Mouse (Mus musculus): Measurements from ENCODE around the gene Map3k6. TPM values are rescaled to one million over a fixed set of nuclear protein-coding genes. Genes with fewer than 3 reads are reported as not detected.
A peak's percentile ranks its signal among the peaks of the same experiment; 100 is the strongest.

Map3k6 gene
- polyA plus RNA-seq, 2 experiments = 7.5 to 10.4 TPM

GRCm38 (mm10) chr4:133243538-133243937, 2.9 kb downstream of the Map3k6 start:
- no peak overlapping the region for H3K4me2 ChIP-seq (replicated peaks; ENCODE audit: low read depth, low read length, severe bottlenecking)

GRCm38 (mm10) chr4:133244289-133244688, 3.7 kb downstream of the Map3k6 start:
- H3K4me1 ChIP-seq (ENCODE audit: control insufficient read depth, insufficient read depth, low read length) = peaks cover 8% of the 10 kb centered on the region
- peaks cover 6% of the 10 kb centered on the region; the same call in 1 of the 2 replicates for H3K27me3 ChIP-seq (ENCODE audit: control insufficient read depth, insufficient read depth, low read length)
- H3K4me2 ChIP-seq (replicated peaks; ENCODE audit: low read depth, low read length, severe bottlenecking) = no peak overlapping the region
- ATAC-seq (ENCODE audit: low FRiP score, low read depth) (no peak), DNase-seq (ENCODE audit: low spot score) (no peak)
- no peak overlapping the region for H3K9ac ChIP-seq (ENCODE audit: low read depth, low read length, severe bottlenecking)
- H3K27ac ChIP-seq (replicated peaks; ENCODE audit: low read depth, low read length) = no peak overlapping the region
- no peaks in the 10 kb centered on the region for H3K9me3 ChIP-seq (ENCODE audit: control insufficient read depth, low read length)
- TF ChIP-seq POLR2A (IDR thresholded peaks at IDR 0.05; ENCODE audit: borderline replicate concordance, extremely low read depth, insufficient read depth, insufficient read length) = no peak
- no peak overlapping the region for H3K4me3 ChIP-seq (replicated peaks; ENCODE audit: low read length)
- H3K36me3 ChIP-seq (ENCODE audit: control insufficient read depth, insufficient read depth, low read length) = no peaks in the 10 kb centered on the region
- WGBS = 85% methylated on average over 1 of the region's 1 CpGs

More at GRCm38 (mm10) chr4:133243538-133243937, 2.9 kb downstream of the Map3k6 start:
- Histone ChIP-seq H3K9me3 (ENCODE audit: control insufficient read depth, low read length) (no peaks in the 10 kb centered on the region), H3K4me1 (ENCODE audit: control insufficient read depth, insufficient read depth, low read length) (peaks cover 8% of the 10 kb centered on the region), H3K27me3 (ENCODE audit: control insufficient read depth, insufficient read depth, low read length) (peaks cover 6% of the 10 kb centered on the region; the same call in 1 of the 2 replicates), H3K27ac (replicated peaks; ENCODE audit: low read depth, low read length) (no peak overlapping the region), H3K4me3 (replicated peaks; ENCODE audit: low read length) (no peak overlapping the region), H3K9ac (ENCODE audit: low read depth, low read length, severe bottlenecking) (no peak overlapping the region), H3K36me3 (ENCODE audit: control insufficient read depth, insufficient read depth, low read length) (no peaks in the 10 kb centered on the region)
- DNase-seq (ENCODE audit: low spot score) (no peak), ATAC-seq (ENCODE audit: low FRiP score, low read depth) (no peak)
- TF ChIP-seq POLR2A (IDR thresholded peaks at IDR 0.05; ENCODE audit: borderline replicate concordance, extremely low read depth, insufficient read depth, insufficient read length) = no peak
- WGBS = 37% methylated on average over 13 of the region's 13 CpGs

GRCm38 (mm10) chr4:133247072-133247471, 6.5 kb downstream of the Map3k6 start:
- Histone ChIP-seq H3K4me2 (replicated peaks; ENCODE audit: low read depth, low read length, severe bottlenecking) (peak overlapping the region; percentile 13; the same call in 1 of the 2 replicates), H3K4me1 (ENCODE audit: control insufficient read depth, insufficient read depth, low read length) (peaks cover 6% of the 10 kb centered on the region), H3K36me3 (ENCODE audit: control insufficient read depth, insufficient read depth, low read length) (no peaks in the 10 kb centered on the region), H3K27me3 (ENCODE audit: control insufficient read depth, insufficient read depth, low read length) (peaks cover 29% of the 10 kb centered on the region), H3K27ac (replicated peaks; ENCODE audit: low read depth, low read length) (no peak overlapping the region), H3K4me3 (replicated peaks; ENCODE audit: low read length) (no peak overlapping the region), H3K9me3 (ENCODE audit: control insufficient read depth, low read length) (no peaks in the 10 kb centered on the region), H3K9ac (ENCODE audit: low read depth, low read length, severe bottlenecking) (no peak overlapping the region)
- ATAC-seq (ENCODE audit: low FRiP score, low read depth) (no peak), DNase-seq (ENCODE audit: low spot score) (no peak)
- no peak for TF ChIP-seq POLR2A (IDR thresholded peaks at IDR 0.05; ENCODE audit: borderline replicate concordance, extremely low read depth, insufficient read depth, insufficient read length)
- 21% methylated on average over 15 of the region's 15 CpGs for WGBS

GRCm38 (mm10) chr4:133247806-133248449, 7.3 kb downstream of the Map3k6 start:
- Histone ChIP-seq H3K27ac (replicated peaks; ENCODE audit: low read depth, low read length) (no peak overlapping the region), H3K4me2 (replicated peaks; ENCODE audit: low read depth, low read length, severe bottlenecking) (no peak overlapping the region), H3K9me3 (ENCODE audit: control insufficient read depth, low read length) (no peaks in the 10 kb centered on the region), H3K36me3 (ENCODE audit: control insufficient read depth, insufficient read depth, low read length) (no peaks in the 10 kb centered on the region), H3K4me1 (ENCODE audit: control insufficient read depth, insufficient read depth, low read length) (peaks cover 6% of the 10 kb centered on the region; the same call in 1 of the 2 replicates), H3K27me3 (ENCODE audit: control insufficient read depth, insufficient read depth, low read length) (peaks cover 31% of the 10 kb centered on the region), H3K4me3 (replicated peaks; ENCODE audit: low read length) (no peak overlapping the region), H3K9ac (ENCODE audit: low read depth, low read length, severe bottlenecking) (no peak overlapping the region)
- no peak for ATAC-seq (ENCODE audit: low FRiP score, low read depth)
- no peak for DNase-seq (ENCODE audit: low spot score)
- no peak for TF ChIP-seq POLR2A (IDR thresholded peaks at IDR 0.05; ENCODE audit: borderline replicate concordance, extremely low read depth, insufficient read depth, insufficient read length)
- WGBS = 69% methylated on average over 13 of the region's 13 CpGs

- TF ChIP-seq POLR2A (IDR thresholded peaks at IDR 0.05; ENCODE audit: borderline replicate concordance, extremely low read depth, insufficient read depth, insufficient read length) = no peak
- no peak for ATAC-seq (ENCODE audit: low FRiP score, low read depth)
- Histone ChIP-seq H3K36me3 (ENCODE audit: control insufficient read depth, insufficient read depth, low read length) (no peaks in the 10 kb centered on the region), H3K9me3 (ENCODE audit: control insufficient read depth, low read length) (no peaks in the 10 kb centered on the region), H3K27me3 (ENCODE audit: control insufficient read depth, insufficient read depth, low read length) (peaks cover 28% of the 10 kb centered on the region), H3K4me3 (replicated peaks; ENCODE audit: low read length) (peak overlapping the region; percentile 38), H3K27ac (replicated peaks; ENCODE audit: low read depth, low read length) (no peak overlapping the region), H3K9ac (ENCODE audit: low read depth, low read length, severe bottlenecking) (peak overlapping the region; percentile 45; the same call in 1 of the 2 replicates), H3K4me1 (ENCODE audit: control insufficient read depth, insufficient read depth, low read length) (peaks cover 6% of the 10 kb centered on the region; the same call in 1 of the 2 replicates), H3K4me2 (replicated peaks; ENCODE audit: low read depth, low read length, severe bottlenecking) (peak overlapping the region; percentile 64)
- WGBS = 4% methylated on average over 22 of the region's 22 CpGs
- peak; percentile 74 for DNase-seq (ENCODE audit: low spot score)
Observed at GRCm38 (mm10) chr4:133250609-133251008, 10.0 kb downstream of the Map3k6 start.
